Mouse (Mus musculus) CH12.LX (cell line): ENCODE data around the gene Abca1. TPM values are rescaled to one million over a fixed set of nuclear protein-coding genes. Genes with fewer than 3 reads are reported as not detected.

Experiments
- DNase-seq: peaks from one replicate; pipeline ENCODE4 v3.0.0-alpha.2; 2013; ENCODE audit errors: extremely low read depth
- H3K27ac ChIP-seq: 2 replicates; pipeline ENCODE4 v1.5.1; 2012; ENCODE audit warnings: low read depth, mild to moderate bottlenecking, control low read depth, moderate library complexity; ENCODE audit not compliant: insufficient read depth
- H3K27me3 ChIP-seq: replicated peaks from 2 replicates; pipeline ENCODE3; 2012; ENCODE audit warnings: inconsistent platforms
- H3K36me3 ChIP-seq, 2 experiments: replicated peaks in 1 of 2; 2 replicates each; pipeline versions ENCODE3 to v1.6.1; 2012; ENCODE audit warnings: inconsistent platforms in 1 of 2, low read length in 1 of 2, mild to moderate bottlenecking in 1 of 2, mixed read lengths in 1 of 2, moderate library complexity in 1 of 2; ENCODE audit not compliant: control insufficient read depth in 1 of 2, insufficient read depth in 1 of 2
- H3K4me1 ChIP-seq, 2 experiments: 2 replicates each; pipeline ENCODE4 v1.6.1; 2012; ENCODE audit warnings: inconsistent platforms in 1 of 2, moderate library complexity in 1 of 2; ENCODE audit not compliant: insufficient read depth in 2 of 2, control insufficient read depth in 1 of 2
- H3K4me2 ChIP-seq: 2 replicates; pipeline ENCODE4 v1.6.1; 2012; ENCODE audit warnings: low read depth, mild to moderate bottlenecking, control low read depth; ENCODE audit not compliant: poor library complexity, insufficient read depth, severe bottlenecking
- H3K4me3 ChIP-seq, 3 experiments: fragments of 150-350 bp in 1 of 3; sonication (generic) in 1 of 3; replicated peaks in 1 of 3; 2 replicates each; pipeline versions ENCODE3 to v1.5.1; 2011 to 2012; ENCODE audit warnings: low read depth in 2 of 3, low read length in 2 of 3, mild to moderate bottlenecking in 2 of 3, moderate library complexity in 2 of 3, control low read depth in 1 of 3, improper control_type of control experiment in 1 of 3, inconsistent platforms in 1 of 3, mixed read lengths in 1 of 3; ENCODE audit not compliant: poor library complexity in 1 of 3
- H3K79me2 ChIP-seq: replicated peaks from 2 replicates; pipeline ENCODE4 v1.6.1; 2012; ENCODE audit warnings: mild to moderate bottlenecking, moderate library complexity; ENCODE audit not compliant: control insufficient read depth, poor library complexity, insufficient read depth, severe bottlenecking; ENCODE audit errors: extremely low read depth
- H3K9ac ChIP-seq: 2 replicates; pipeline ENCODE4 v1.6.1; 2012; ENCODE audit warnings: low read depth, mild to moderate bottlenecking, control low read depth, moderate library complexity; ENCODE audit not compliant: insufficient read depth
- H3K9me3 ChIP-seq: replicated peaks from 2 replicates; pipeline ENCODE3; 2012; ENCODE audit warnings: low read length, inconsistent platforms, mixed read lengths
- BHLHE40 ChIP-seq: IDR thresholded peaks from 2 replicates; pipeline ENCODE4 v1.6.1; 2011; ENCODE audit warnings: mild to moderate bottlenecking, low read depth, low read length, improper control_type of control experiment
- CHD1 ChIP-seq: IDR thresholded peaks from 2 replicates; pipeline ENCODE4 v1.6.1; 2012; ENCODE audit warnings: low read depth, low read length, improper control_type of control experiment, inconsistent platforms
- CHD2 ChIP-seq: IDR thresholded peaks from 2 replicates; pipeline ENCODE4 v1.6.1; 2011; ENCODE audit warnings: low read length, improper control_type of control experiment
- ELF1 ChIP-seq: IDR thresholded peaks from 2 replicates; pipeline ENCODE4 v1.6.1; 2014; ENCODE audit warnings: low read depth, mild to moderate bottlenecking, inconsistent platforms, low read length, improper control_type of control experiment
- EP300 ChIP-seq: IDR thresholded peaks from 2 replicates; pipeline ENCODE4 v1.6.1; 2011; ENCODE audit warnings: low read length, improper control_type of control experiment
- ETS1 ChIP-seq: conservative IDR thresholded peaks from 2 replicates; pipeline ENCODE4 v1.6.1; 2012; ENCODE audit warnings: low read depth, mild to moderate bottlenecking, inconsistent platforms, low read length, improper control_type of control experiment, moderate library complexity
- GABPA ChIP-seq: IDR thresholded peaks from 2 replicates; pipeline ENCODE4 v1.6.1; 2012; ENCODE audit warnings: low read depth, low read length, improper control_type of control experiment, inconsistent platforms; ENCODE audit not compliant: insufficient replicate concordance
- HCFC1 ChIP-seq: IDR thresholded peaks from 2 replicates; pipeline ENCODE4 v1.6.1; 2012; ENCODE audit warnings: low read depth, mild to moderate bottlenecking, inconsistent platforms, low read length, improper control_type of control experiment
- JUN ChIP-seq: IDR thresholded peaks from 2 replicates; pipeline ENCODE4 v1.6.1; 2011; ENCODE audit warnings: low read depth, mild to moderate bottlenecking, low read length, improper control_type of control experiment, moderate library complexity; ENCODE audit not compliant: insufficient read depth
- KAT2A ChIP-seq: IDR thresholded peaks from 2 replicates; pipeline ENCODE4 v1.6.1; 2012; ENCODE audit warnings: low read length, improper control_type of control experiment, inconsistent platforms; ENCODE audit not compliant: insufficient replicate concordance
- MAFK ChIP-seq: IDR thresholded peaks from 2 replicates; pipeline ENCODE4 v1.6.1; 2011; ENCODE audit warnings: low read length, improper control_type of control experiment; ENCODE audit not compliant: insufficient replicate concordance
- MEF2A ChIP-seq: IDR thresholded peaks from 2 replicates; pipeline ENCODE4 v1.6.1; 2014; ENCODE audit warnings: low read depth, mild to moderate bottlenecking, inconsistent platforms, low read length, improper control_type of control experiment, borderline replicate concordance
- MYC ChIP-seq: IDR thresholded peaks from 2 replicates; pipeline ENCODE4 v1.6.1; 2011; ENCODE audit warnings: low read depth, mild to moderate bottlenecking, improper control_type of control experiment, low read length
- NELFE ChIP-seq: IDR thresholded peaks from 2 replicates; pipeline ENCODE4 v1.6.1; 2011; ENCODE audit warnings: low read depth, low read length, improper control_type of control experiment
- POLR2A ChIP-seq: IDR thresholded peaks from 2 replicates; pipeline ENCODE4 v1.6.1; 2011; ENCODE audit warnings: low read depth, mild to moderate bottlenecking, improper control_type of control experiment, low read length
- POLR2AphosphoS2 ChIP-seq: IDR thresholded peaks from 2 replicates; pipeline ENCODE4 v1.6.1; 2011; ENCODE audit warnings: low read depth, low read length, improper control_type of control experiment
- RCOR1 ChIP-seq: conservative IDR thresholded peaks from 2 replicates; pipeline ENCODE4 v1.6.1; 2012; ENCODE audit warnings: low read depth, mild to moderate bottlenecking, inconsistent platforms, low read length, improper control_type of control experiment
- SIN3A ChIP-seq: IDR thresholded peaks from 2 replicates; pipeline ENCODE4 v1.6.1; 2012; ENCODE audit warnings: low read length, improper control_type of control experiment, inconsistent platforms
- UBTF ChIP-seq: IDR thresholded peaks from 2 replicates; pipeline ENCODE4 v1.6.1; 2012; ENCODE audit warnings: low read depth, mild to moderate bottlenecking, inconsistent platforms, low read length, improper control_type of control experiment, moderate library complexity
- USF1 ChIP-seq: IDR thresholded peaks from 2 replicates; pipeline ENCODE4 v1.6.1; 2014; ENCODE audit warnings: low read depth, mild to moderate bottlenecking, inconsistent platforms, low read length, improper control_type of control experiment
- USF2 ChIP-seq: conservative IDR thresholded peaks from 2 replicates; pipeline ENCODE4 v1.6.1; 2011; ENCODE audit warnings: low read depth, low read length, improper control_type of control experiment
- ZKSCAN1 ChIP-seq: IDR thresholded peaks from 2 replicates; pipeline ENCODE4 v1.6.1; 2012; ENCODE audit warnings: low read depth, inconsistent platforms, low read length, improper control_type of control experiment, borderline replicate concordance
- ZNF384 ChIP-seq: IDR thresholded peaks from 2 replicates; pipeline ENCODE4 v1.6.1; 2012; ENCODE audit warnings: low read depth, low read length, improper control_type of control experiment, inconsistent platforms
- dilution Hi-C: fragments of 300-500 bp; cut with MboI; formaldehyde crosslinking; loops from 2 replicates; pipeline ENCODE4 v1.14.3; 2020; ENCODE audit warnings: low sequenced_read_pairs; ENCODE audit not compliant: extremely low pct_unique_long_range_greater_than_20kb, extremely low pct_ligation_motif_present
- in situ Hi-C: fragments of 300-500 bp; cut with MboI; formaldehyde crosslinking; loops from 3 replicates; pipeline ENCODE4 v1.14.3; 2019; ENCODE audit warnings: low sequenced_read_pairs, low pct_ligation_motif_present, low pct_unique_long_range_greater_than_20kb, mixed read lengths
- polyA plus RNA-seq: library from polyadenylated mRNA; unstranded; fragments of >175 nt; gene quantifications from 2 replicates; pipeline ENCODE4 v1.2.1, GENCODE M21; 2012; ENCODE audit warnings: low read depth; ENCODE audit not compliant: insufficient read length
- total RNA-seq, 2 experiments: library from RNA; depleted of rRNA; stranded (reverse); fragments of 300-350 nt in 1 of 2; fragments of >200 nt in 1 of 2; gene quantifications; 2 replicates each; pipeline ENCODE4 v1.2.3; 2012 to 2014

Gene Abca1
- total and polyA plus RNA-seq, 3 experiments: 0.13 to 0.46 (median 0.35) TPM

- no peaks in the 10 kb centered on the region for H3K79me2 ChIP-seq
- H3K4me2 ChIP-seq: no peak overlapping the region
- no peak for TF ChIP-seq KAT2A
- no peak for TF ChIP-seq ETS1
- no peak for TF ChIP-seq POLR2AphosphoS2
- no peak for TF ChIP-seq JUN
- no peak for TF ChIP-seq UBTF
- TF ChIP-seq CHD2: no peak
- TF ChIP-seq NELFE: no peak
- TF ChIP-seq MEF2A: no peak
- TF ChIP-seq SIN3A: no peak
- TF ChIP-seq USF2: no peak
- TF ChIP-seq ELF1: no peak
- no peak for TF ChIP-seq USF1
- no peak for TF ChIP-seq POLR2A
- no peak for TF ChIP-seq HCFC1
- TF ChIP-seq ZKSCAN1: no peak
- no peak for TF ChIP-seq BHLHE40
- no peak for TF ChIP-seq MYC
- no peak for TF ChIP-seq ZNF384
- no peak for TF ChIP-seq CHD1
- no peak for TF ChIP-seq GABPA
- dilution Hi-C loops: no loop called here
- no peaks in the 10 kb centered on the region for H3K27me3 ChIP-seq
- DNase-seq: no peak
- H3K9me3 ChIP-seq: no peaks in the 10 kb centered on the region
- no peak overlapping the region for H3K4me3 ChIP-seq
- H3K27ac ChIP-seq: no peak overlapping the region
- H3K4me1 ChIP-seq: peaks cover 0 to 10% of the 10 kb centered on the region in 2 experiments; a peak in 2 of 4 replicates
- no peaks in the 10 kb centered on the region for H3K36me3 ChIP-seq
- H3K9ac ChIP-seq: no peak overlapping the region
- in situ Hi-C loops: loop anchor here (25.0 kb wide), 1 partner anchor 481 kb away; no protein-coding TSS in a partner anchor
Observed at GRCm38 (mm10) chr4:53106732-53107131, 53.0 kb downstream of the Abca1 start.

GRCm38 (mm10) chr4:53106071-53106470, 53.6 kb downstream of the Abca1 start:
- no peak overlapping the region for H3K4me3 ChIP-seq
- H3K4me2 ChIP-seq: no peak overlapping the region
- no peaks in the 10 kb centered on the region for H3K79me2 ChIP-seq
- no peak overlapping the region for H3K9ac ChIP-seq
- no peak for TF ChIP-seq ZNF384
- no peak for TF ChIP-seq POLR2AphosphoS2
- TF ChIP-seq HCFC1: no peak
- TF ChIP-seq MAFK: no peak
- no peak for TF ChIP-seq USF1
- TF ChIP-seq SIN3A: no peak
- TF ChIP-seq RCOR1: no peak
- TF ChIP-seq EP300: no peak
- no peaks in the 10 kb centered on the region for H3K9me3 ChIP-seq
- in situ Hi-C loops (loop anchor here (25.0 kb wide), 1 partner anchor 481 kb away; no protein-coding TSS in a partner anchor), dilution Hi-C loops (no loop called here)
- H3K36me3 ChIP-seq: no peaks in the 10 kb centered on the region
- H3K4me1 ChIP-seq: peaks cover 0 to 9% of the 10 kb centered on the region in 2 experiments; a peak in 1 of 4 replicates
- no peak for DNase-seq
- H3K27me3 ChIP-seq: no peaks in the 10 kb centered on the region
- H3K27ac ChIP-seq: no peak overlapping the region
